Mouse (Mus musculus) monocyte, adult 5-6 weeks (primary cell): ENCODE measurements at regions not wholly inside any gene's neighbourhood (a gene's known extent, or its start where the extent isn't known, plus 50 kb on each side); places are given as distances from the start of the nearest gene placed in this dataset.
A peak's percentile ranks its signal among the peaks of the same experiment; 100 is the strongest.
"Not testable (repeated sequence)": the region's sequence is repeated elsewhere in the genome, so short reads cannot be mapped to it uniquely, and the experiment has no call there.

Source experiments
- ATAC-seq: fragments of 153-309, 156-312 bp; replicated peaks from 2 replicates; pipeline ENCODE4 v1.8.0; 2017; ENCODE audit warnings: mild to moderate bottlenecking; ENCODE audit not compliant: low TSS enrichment, insufficient number of reproducible peaks, severe bottlenecking, poor library complexity, low FRiP score

DNA sequence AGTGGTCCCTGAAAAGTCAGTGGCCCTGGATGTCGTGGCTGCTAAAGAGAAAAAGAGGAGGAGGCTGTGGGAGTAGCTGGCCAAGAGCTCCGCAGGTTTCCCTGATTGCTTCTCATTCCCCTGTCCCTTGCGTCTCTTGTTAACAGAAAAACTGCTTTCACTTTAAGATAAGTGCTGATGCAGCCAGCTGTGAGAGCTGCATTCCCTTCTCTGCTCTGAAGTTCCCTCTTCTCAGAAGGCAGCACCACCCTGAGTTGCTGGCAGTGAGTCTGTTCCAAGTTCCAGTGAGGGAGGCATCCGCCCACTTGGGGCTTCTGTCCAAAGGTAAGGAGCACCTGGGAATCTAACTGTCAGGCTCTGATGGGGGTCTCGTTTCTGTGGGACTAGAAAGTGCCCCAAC is 63.5 kb downstream of the Olfr693 start:
- not testable (repeated sequence) for ATAC-seq

DNA sequence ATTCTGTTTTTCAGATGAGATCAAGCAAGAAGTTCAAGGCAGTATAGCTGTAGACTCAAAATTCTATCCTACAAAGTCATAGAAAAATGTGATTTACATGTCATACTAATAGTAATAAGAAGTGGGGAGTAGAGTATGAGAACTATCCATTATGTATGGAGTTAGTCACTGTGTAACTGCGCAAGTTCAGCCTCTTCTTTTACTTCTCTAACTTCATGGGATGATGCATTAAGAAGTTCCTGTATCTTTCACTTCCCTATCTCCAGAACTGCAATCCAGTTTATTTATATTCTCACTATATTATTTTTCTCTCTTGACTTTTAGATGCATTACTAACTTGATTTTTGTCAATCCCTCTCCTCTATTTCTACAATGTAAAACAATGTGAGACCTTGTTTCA is 67.7 kb downstream of the Olfr693 start:
- peak; percentile 59; the same call in 1 of the 2 replicates for ATAC-seq

DNA sequence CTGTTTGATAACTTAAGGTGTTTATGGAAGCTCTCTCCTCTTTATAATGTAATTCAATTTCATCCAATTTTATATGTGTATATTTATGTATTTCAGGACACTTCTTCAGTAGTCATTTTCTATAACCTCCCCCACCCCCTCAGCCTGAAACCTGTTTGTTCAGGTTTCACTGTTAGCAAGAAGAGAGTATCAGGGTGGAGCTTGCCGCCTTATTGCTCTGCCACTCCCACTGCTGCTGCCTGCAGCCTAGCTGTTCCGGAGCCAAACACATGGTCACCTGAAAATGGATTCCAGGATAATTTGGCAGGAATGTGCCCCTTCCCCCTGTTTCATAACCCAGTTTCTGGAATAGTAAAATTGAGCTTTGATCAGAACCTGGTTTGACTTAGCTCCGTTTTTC is 100.0 kb downstream of the Olfr693 start:
- ATAC-seq, result no peak

DNA sequence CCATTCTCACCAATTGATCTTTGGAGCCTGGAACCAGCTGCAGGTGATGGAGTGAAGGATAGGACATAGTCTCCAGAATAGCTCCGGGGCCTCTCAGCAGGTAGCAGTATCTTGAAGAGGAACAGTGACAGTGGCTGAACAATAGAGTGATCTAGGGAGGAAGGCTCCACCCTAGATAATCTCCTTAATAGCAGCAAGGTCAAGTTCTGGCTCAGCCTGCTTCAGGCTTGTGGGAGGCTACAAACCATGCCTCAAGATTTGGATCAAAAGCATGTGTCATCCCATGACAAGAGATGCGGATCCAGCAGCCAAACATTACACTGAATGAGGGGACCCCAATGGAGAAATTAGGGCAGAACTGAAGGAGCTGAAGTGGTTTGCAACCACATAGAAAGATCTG is 112.1 kb downstream of the Olfr693 start:
- ATAC-seq, result not testable (repeated sequence)

DNA sequence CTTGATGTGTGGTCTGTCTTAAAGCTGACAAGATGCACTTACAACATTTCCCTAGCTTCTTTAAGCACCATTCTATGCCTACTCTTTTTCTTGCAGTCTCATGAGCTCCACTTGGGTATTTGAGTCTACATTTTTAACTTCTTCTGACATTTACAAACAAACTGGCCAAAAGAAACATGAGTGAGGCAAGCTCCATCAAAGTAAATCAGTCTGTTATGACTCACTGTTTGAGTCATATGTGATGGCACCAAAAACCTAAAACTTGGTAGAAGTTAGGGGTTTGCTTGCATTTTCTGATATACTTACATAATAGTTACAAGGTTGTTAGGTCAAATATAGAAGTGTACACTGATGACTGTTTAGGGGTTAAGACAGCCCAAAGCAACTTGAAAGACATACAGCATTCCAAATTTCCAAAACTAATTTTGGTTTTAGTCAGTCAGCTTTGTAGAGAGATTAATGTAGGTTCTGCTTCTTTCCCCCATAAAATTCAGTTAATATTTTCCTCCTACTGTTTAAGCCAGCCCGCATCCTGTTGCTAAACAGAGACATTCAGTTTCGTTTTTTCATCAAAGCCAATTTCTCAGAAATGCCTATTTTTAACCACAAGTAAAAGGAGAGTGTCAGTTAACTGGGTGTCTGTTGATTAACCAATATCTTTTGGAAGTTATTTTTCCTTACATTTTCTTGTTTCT is 129.4 kb downstream of the Olfr693 start:
- ATAC-seq, result no peak

DNA sequence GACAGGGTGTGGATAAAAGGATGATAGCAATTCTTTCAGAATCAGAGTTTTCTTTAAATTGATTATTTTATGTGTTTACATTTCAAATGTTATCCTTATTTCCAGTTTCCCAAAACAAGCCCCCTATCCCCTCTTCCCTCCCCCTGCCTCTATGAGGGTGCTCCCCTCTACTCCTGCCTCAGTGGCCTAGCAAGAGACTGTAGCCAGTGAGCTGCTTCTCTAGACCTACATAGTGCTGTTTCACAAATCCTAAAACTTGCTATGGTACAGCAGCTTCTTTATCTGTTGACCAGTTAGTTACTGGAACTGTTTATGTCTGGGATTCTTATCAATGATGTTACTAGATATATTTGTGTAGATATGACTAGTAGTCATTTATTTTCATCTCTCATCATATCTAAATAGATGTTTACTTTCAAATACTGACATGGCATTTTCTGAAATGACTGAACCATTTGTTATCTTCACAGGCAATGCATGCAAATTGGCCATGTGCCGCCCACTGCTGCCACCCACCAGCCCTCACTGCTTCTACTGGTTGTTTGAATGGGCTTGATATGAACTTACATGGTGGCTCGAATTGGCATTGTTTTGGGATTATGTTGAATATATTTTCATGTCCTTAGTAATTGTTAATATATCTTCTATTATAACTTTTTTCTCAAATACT is 150.8 kb downstream of the Olfr693 start:
- not testable (repeated sequence) for ATAC-seq

DNA sequence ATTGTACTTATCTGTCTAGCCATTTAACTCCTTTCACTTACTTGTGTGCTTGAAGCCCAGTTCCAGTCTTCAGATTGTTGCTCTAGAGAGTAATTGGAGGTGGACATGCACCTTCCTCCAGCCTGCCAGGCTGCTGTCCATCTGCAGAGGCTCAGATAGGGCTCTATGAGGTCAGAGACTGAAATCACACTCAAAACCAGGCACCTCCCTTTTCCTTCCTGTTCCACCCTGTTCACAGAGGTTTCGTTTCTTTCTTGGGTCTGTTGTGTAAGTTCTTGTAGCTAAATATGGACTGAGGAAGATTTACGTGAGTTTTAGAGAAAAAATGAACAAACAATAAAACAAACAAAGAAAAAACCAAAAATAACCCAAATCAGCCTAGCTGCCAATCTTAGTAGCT is 151.4 kb downstream of the Olfr693 start:
- ATAC-seq, result peak; percentile 100

DNA sequence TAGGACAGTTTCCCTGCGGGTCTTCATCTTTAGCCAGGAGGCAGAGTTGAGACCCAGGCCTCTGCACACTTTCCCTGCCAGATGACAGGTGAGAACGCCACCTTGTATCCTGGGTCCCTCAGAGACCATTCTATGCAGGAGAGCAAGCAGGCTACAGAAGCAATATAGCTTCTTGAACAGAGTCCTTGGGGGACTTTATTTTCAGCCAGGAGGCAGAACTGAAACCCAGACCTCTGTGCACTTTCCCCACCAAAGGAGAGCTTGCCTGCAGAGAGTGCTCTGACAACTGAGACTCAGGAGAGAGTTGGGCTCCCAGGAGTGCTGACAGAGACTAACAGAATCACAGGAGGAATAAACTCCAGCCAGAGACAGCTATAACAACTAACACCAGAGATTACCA is 185.5 kb downstream of the Olfr693 start:
- ATAC-seq, result no peak
